Mouse (Mus musculus) ES-Bruce4 (cell line): ENCODE measurements at regions not wholly inside any gene's neighbourhood (a gene's known extent, or its start where the extent isn't known, plus 50 kb on each side); places are given as distances from the start of the nearest gene placed in this dataset.

ENCODE experiments used
- CTCF ChIP-seq: IDR thresholded peaks from one replicate; pipeline ENCODE4 v1.8.1; 2011; ENCODE audit warnings: low read depth, low read length
- POLR2A ChIP-seq: IDR thresholded peaks from one replicate; pipeline ENCODE4 v1.8.1; 2011; ENCODE audit warnings: low read length; ENCODE audit not compliant: insufficient read depth

- TF ChIP-seq CTCF (no peak), POLR2A (no peak)
Observed at GRCm38 (mm10) chr5:75762374-75762773, 187.7 kb downstream of the Kit start.
